Mouse (Mus musculus): ENCODE results near the gene Olfr530. TPM values are rescaled to one million over a fixed set of nuclear protein-coding genes. Genes with fewer than 3 reads are reported as not detected.

Gene Olfr530
- total RNA-seq (2021) = not detected
- long read RNA-seq = 0 reads

- no peak for DNase-seq (ENCODE audit: low spot score in 2 of 2)
Measured at GRCm38 (mm10) chr7:140376231-140376630, at the start of gene Olfr530. Gene Olfr530, minus strand, starts transcription at chr7:140376331.

GRCm38 (mm10) chr7:140421539-140421938, 45.4 kb upstream of the Olfr530 start, which contains the start of gene Olfr532:
Gene Olfr532, minus strand, starts transcription at chr7:140421639.
- DNase-seq (ENCODE audit: low spot score in 2 of 2) = no peak

GRCm38 (mm10) chr7:140402818-140403217, 26.7 kb upstream of the Olfr530 start, which contains the start of gene Olfr531:
Gene Olfr531, minus strand, starts transcription at chr7:140402918.
- DNase-seq (ENCODE audit: low spot score in 2 of 2) = no peak

GRCm38 (mm10) chr7:140376911-140377310, 780 bp upstream of the Olfr530 start:
- no peak for DNase-seq (ENCODE audit: low spot score in 2 of 2)

- no peak for DNase-seq (ENCODE audit: low spot score in 2 of 2)
Measured at GRCm38 (mm10) chr7:140374300-140374699, 1.8 kb downstream of the Olfr530 start.

GRCm38 (mm10) chr7:140361571-140361970, 14.6 kb downstream of the Olfr530 start, which contains the start of gene Olfr60:
Gene Olfr60, minus strand, starts transcription at chr7:140361671.
- DNase-seq (ENCODE audit: low spot score in 2 of 2) = no peak

GRCm38 (mm10) chr7:140333717-140334116, 42.4 kb downstream of the Olfr530 start, which contains the start of gene Olfr527:
Gene Olfr527, plus strand, starts transcription at chr7:140334017.
- DNase-seq (ENCODE audit: low spot score in 2 of 2) = no peak

- DNase-seq (ENCODE audit: low spot score in 2 of 2) = no peak
Measured at GRCm38 (mm10) chr7:140329766-140330304, 46.3 kb downstream of the Olfr530 start.

Other genes starting within 250 kb of the Olfr530 start
- 10 to 100 TPM; 27.0 to 30.2 TPM for gene Mtg1, start 238.8 kb downstream of the Olfr530 start, total RNA-seq (2021)
- gene Sprn, start 221.5 kb downstream of the Olfr530 start, total RNA-seq (2021) = 100 to 1,000 TPM; 145 to 155 TPM
- not detected for gene Olfr522, start 211.6 kb downstream of the Olfr530 start, total RNA-seq (2021)
- not detected for gene Olfr523, start 203.1 kb downstream of the Olfr530 start, total RNA-seq (2021)
- not detected for gene Olfr524, start 170.4 kb downstream of the Olfr530 start, total RNA-seq (2021)
- under 1 TPM; 0.64 to 0.78 TPM for gene Cd163l1, start 158.1 kb downstream of the Olfr530 start, total RNA-seq (2021)
- gene 5830411N06Rik, start 129.0 kb downstream of the Olfr530 start, total RNA-seq (2021) = under 1 TPM; 0.18 to 0.20 TPM
- not detected for gene Olfr525, start 55.5 kb downstream of the Olfr530 start, total RNA-seq (2021)
- not detected for gene Olfr527, start 42.3 kb downstream of the Olfr530 start, total RNA-seq (2021)
- not detected for gene Olfr60, start 14.7 kb downstream of the Olfr530 start, total RNA-seq (2021)
- not detected for gene Olfr531, start 26.6 kb upstream of the Olfr530 start, total RNA-seq (2021)
- not detected for gene Olfr532, start 45.3 kb upstream of the Olfr530 start, total RNA-seq (2021)
- not detected for gene Olfr533, start 87.0 kb upstream of the Olfr530 start, total RNA-seq (2021)
- not detected for gene Olfr535, start 107.9 kb upstream of the Olfr530 start, total RNA-seq (2021)
- gene Olfr536, start 131.1 kb upstream of the Olfr530 start, total RNA-seq (2021) = not detected
- not detected for gene Olfr538, start 191.6 kb upstream of the Olfr530 start, total RNA-seq (2021)
- under 1 TPM; 0.09 to 0.18 TPM for gene Olfr46, start 224.9 kb upstream of the Olfr530 start, total RNA-seq (2021)

Data from layer of hippocampus, postnatal 10 days (tissue).